Mouse (Mus musculus) kidney, adult 9 months (tissue): ENCODE measurements around the gene B3galt4.
"Not testable (repeated sequence)": the region's sequence is repeated elsewhere in the genome, so short reads cannot be mapped to it uniquely, and the experiment has no call there.

Experiments
- DNase-seq: peaks from one replicate; pipeline ENCODE4 v3.0.0; 2022

The B3galt4 gene

DNA sequence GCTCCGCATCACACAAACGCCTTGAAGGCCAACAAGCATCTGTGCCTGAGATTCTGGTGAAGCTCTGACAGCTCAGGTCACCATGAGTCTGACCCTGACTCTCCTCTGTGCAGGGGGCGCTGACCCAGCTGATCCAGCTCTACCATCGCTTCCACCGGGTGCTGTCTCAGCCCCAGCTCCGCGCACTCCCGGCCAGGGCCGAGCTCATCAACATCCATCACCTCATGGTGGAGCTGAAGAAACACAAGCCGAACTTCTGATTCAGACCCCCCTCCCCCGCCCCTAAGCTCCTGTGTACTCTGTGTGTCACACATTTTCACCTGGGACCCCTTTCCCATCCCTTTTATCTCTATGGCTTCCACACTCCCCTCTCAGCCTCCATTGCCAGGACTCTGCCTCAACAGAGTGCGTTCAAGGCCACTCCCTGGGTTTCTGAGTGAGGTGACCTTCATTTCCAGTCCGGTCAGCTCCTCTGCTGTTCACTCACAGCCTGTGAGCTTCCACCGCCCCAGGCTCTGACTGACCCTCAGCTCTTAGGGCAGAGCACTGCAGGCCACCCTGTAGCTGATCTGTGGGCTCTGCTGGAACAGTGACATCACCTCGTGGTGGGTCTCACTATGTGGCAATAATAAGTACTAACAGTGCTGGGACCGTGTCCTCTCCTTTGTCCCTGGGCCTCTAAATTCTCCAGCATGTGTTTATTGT lies 14.7 kb upstream of the B3galt4 start:
- no peak for DNase-seq

DNA sequence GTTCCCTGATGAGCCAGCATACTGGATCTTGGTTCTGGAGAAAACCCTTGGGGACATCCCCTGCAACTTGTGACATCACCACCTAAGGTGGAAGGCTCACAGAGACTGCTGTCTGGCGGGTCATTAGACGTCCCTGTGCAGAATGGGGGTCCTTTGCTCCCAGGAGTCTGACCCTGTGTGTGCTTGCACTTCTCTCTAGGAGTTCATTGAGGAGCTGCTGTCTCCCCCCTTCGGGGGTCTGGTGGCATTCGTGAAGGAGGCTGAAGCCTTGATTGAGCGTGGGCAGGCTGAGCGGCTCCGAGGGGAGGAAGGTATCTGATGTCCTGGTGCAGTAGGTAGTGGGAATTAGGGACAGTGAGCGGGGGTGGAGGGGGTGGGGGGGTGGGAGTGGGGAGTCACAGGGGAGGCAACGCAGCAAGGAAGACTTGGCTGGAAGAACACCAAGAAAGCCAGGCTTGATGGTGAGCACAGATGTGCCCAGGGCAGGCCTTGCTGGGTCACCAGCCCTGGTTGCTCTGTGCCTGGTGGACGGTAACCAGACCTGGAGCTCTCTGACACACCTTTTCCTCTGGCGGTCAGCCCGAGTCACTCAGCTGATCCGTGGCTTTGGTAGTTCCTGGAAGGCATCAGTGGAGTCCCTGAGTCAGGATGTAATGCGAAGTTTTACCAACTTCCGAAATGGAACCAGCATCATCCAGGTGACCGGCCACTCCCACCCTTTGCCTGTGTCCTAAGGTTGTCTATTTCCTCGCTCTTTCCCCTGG lies 14.0 kb upstream of the B3galt4 start:
- no peak for DNase-seq

DNA sequence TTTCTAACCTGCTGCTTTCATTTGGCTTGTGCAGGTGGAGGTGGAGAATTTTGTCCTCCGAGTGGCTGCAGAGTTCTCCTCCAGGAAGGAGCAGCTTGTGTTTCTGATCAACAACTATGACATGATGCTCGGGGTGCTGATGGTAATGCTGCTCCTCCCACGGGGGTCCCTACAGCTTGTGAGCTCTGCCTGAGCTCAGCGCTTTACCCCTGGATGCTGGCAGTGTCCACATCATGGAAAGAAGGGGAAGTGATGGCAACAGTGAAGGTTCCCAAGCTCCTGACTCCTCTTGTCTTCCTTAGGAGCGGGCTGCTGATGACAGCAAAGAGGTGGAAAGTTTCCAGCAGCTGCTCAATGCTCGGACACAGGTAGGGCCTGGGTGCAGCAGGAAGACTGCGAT lies 11.6 kb upstream of the B3galt4 start:
- DNase-seq = no peak

DNA sequence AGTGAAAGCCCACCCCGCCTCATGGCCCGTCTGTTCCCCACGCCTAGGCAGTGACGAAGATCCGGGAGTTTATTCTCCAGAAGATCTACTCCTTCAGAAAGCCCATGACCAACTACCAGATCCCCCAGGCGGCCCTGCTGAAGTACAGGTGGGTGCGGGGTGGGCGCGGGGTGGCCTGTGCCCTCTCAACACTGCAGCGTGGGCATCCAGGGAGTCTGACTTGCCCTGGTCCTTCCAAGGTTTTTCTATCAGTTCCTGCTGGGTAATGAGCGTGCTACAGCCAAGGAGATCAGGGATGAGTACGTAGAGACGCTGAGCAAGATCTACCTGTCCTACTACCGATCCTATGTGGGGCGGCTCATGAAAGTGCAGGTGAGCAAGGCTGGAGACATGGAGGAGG lies 8.7 kb upstream of the B3galt4 start:
- DNase-seq = no peak

DNA sequence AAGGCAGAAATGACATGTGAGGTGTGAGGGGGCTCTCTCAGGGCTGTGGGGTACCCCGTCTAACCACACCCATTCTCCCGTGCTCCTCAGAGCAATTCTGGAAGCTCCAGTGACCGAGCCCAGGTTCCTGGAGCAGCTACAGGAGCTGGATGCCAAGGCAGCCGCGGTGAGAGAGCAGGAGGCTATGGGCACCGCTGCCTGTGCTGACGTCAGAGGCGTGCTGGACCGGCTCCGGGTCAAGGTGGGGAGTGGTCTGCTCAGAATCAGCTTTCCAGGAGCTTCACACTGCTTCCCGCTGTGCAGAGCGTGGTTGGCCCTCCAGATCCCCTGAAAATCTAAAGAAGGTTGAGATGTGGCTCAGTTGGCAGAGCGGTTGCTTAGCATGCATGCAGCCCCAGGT lies 7.8 kb upstream of the B3galt4 start:
- DNase-seq = no peak

DNA sequence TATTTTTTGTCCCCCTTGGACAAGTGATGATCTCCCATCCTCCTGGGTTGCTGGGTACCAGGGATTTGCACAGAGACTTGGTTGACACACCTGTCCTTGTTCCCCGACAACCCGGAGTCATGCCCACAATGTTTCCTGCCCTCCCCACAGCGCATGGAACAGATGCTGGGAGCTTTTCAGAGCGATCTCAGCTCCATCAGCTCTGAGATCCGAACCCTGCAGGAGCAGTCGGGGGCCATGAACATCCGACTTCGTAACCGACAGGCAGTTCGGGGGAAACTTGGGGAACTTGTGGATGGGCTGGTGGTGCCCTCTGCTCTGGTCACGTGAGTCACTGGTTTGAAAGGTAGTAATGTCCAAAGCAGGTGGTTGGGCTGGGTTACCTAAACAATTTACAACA lies 7.2 kb upstream of the B3galt4 start:
- DNase-seq = no peak

DNA sequence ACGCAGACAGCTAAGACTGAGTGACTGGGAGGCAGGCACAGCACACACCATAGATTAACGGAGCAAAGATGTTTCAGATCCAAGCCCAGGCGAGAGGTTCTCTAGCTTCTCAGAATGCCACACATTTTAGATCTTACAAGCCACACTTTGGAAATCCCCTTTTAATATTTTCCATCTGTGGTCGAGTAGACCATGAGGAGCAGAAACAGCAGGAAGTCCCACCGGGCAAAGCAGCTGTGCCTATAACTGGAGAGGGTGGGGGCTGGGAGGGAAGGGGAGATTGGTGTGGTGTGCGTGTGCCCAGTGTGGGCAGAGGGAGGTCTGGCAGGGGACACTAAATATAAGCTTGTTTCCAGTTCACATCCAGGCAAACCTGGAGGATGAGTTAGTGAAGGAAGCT lies 6.2 kb upstream of the B3galt4 start:
- DNase-seq = no peak

DNA sequence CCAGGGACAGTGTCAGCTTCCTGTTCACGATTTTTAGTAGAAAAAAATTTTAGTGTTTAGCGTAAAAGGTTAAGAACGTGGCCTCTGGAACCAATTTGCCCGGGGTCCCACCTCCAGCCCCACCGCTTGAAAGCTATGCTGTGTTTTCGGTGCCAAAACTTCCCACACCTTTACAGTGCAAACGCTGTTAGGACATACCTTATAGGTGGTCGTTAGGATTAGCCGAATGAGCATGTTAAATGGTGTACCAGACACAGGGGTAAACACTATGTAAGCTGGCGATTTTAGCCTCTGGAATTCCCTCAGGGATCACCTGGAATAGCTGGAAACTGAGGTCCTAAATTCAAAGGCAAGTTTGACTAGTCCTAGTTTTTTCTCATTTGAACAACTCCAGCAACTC lies 5.0 kb upstream of the B3galt4 start:
- no peak for DNase-seq

DNA sequence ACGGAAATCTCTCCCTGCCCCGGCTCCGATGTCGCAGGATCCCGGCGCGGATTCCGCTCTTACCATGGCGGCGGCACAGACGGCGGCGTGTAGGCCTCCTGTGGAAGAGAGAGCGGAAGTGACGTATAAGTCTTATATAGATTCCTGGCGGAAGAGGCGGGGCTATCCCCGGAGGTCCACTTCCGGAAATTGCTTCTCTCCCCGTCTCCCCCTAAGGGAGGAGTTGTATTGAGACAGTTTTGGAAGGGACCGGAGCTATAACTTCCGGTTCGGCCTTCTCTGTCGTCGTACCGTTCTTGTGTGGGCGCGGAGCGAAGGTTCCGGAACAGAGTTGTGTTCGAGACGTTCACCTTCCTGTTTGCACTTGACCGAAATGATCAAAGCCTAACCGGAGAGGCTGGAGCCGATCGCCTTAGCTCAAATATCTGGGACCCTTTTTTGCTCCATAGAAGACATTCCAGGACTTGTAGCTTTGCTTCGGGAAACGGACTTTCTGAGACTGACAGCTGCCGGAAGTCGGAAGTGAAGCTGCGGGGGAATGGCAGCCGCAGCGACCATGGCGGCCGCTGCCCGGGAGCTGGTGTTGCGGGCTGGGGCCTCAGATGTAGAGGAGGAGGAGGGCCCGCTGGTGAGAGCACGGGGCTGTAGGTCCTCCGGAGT lies 4.4 kb upstream of the B3galt4 start, which contains the start of the genes Vps52 and Rps18:
Gene Vps52 (plus strand): TSS at position 258 of the 660 bp plus-strand sequence.
Gene Rps18 (minus strand): TSS at position 447 of the 660 bp plus-strand sequence.
- peak; percentile 99 for DNase-seq

DNA sequence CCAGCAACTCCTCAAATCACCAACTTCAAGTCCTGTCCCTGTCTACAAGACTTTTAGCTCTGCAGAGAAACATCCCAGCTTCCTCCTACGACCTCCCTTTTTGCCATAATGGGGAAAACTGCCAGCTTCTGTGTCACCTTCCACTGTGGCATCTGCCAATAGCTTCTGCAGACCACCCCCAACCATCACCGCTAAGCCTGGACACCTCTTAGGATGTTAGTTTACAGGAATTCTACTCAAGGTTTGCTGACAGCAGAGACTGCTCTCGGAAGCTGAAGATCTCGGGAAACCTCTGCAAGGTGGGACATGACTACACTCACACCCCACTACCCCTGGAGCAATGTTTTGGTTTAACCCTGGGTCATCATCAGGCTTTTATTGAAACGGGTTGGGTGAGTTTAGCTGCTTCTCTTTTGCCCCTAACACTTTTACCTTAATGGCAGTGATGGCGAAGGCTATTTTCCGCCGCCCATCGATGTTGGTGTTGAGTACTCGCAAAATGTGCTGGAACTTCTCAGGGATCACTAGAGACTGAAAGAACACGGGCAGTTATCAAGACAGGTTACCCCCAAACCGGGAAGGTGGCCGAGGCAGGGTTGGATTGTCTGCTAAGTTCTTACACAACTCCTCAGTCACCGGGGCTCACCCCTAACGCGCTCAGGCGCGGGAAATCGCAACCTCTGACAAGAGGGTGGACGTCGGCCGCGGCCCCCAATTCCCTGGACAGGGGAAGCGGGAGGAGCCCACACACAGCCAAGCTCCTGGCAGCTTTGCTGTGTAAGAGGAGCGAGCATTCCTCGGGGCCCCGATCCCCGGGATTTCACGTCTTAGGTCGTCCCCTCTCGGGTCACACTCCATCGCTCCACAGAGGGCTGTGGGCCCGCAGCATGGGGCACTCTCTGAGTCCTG lies 3.6 kb upstream of the B3galt4 start:
- DNase-seq = peak; percentile 47

DNA sequence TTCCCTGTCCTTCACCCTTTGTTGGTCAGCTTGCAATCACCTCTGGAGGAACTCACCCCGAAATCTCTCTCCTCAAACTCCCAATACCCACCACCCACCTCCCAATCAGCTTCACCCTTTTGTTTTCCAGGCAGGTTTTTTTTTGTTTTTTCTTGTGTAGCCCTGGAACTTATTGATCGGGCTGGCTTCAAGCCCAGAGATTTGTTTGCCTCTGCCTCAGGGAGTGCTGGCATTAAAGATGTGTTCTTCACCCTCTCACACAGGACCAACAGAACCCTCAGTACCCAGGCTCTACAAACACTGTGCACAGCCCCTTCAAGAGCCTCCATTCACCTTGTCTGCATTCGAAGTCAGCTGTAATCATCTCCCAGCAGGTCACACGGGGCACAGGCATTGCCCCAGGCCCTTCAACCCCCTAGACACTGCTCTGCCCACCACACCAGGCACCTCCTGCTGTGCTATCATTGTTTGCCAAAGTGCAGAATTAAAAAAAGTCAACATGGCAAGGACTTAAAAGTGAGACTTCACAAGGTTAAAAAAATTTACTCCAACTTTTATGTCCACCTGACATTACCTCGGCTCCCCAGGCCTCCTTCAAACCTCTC lies 2.8 kb upstream of the B3galt4 start:
- DNase-seq = no peak

DNA sequence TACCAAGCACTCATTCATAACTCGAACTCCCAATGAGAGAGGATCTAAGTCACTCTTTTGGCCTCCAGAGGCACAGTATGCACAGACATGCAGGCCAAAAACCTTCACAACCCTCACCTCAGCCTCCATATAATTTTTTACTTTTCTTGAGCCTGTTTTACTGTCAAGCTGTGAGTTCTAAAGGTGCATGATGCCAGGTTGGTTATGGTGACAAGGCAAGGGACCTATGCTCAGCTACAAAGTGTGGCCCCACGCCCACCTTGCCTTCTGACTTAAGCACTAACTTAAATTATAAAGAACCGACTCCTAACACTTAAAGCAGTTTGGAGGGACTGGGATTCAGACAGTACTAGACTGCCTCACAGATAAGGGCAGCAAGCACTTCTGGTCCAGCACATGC lies 2.0 kb upstream of the B3galt4 start:
- DNase-seq = no peak

DNA sequence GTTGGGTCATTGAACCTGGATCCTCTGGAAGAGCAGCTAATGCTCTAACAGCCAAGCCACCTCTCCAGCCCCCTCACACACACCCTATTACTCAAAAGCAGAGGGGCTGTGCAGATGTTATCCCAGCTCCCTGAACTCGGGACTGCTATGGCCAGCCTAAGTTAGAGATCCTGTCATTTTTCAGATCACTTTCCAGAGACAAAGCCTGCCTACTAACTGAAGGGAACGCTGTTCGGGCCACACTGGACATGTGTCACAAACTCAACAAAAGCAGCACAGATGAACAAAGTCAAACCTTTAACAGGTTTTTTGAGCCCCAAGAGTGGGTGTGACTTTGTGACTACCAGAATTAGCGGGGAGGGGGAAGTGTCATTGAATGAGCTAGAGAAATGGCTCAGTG lies 1.6 kb upstream of the B3galt4 start:
- no peak for DNase-seq

DNA sequence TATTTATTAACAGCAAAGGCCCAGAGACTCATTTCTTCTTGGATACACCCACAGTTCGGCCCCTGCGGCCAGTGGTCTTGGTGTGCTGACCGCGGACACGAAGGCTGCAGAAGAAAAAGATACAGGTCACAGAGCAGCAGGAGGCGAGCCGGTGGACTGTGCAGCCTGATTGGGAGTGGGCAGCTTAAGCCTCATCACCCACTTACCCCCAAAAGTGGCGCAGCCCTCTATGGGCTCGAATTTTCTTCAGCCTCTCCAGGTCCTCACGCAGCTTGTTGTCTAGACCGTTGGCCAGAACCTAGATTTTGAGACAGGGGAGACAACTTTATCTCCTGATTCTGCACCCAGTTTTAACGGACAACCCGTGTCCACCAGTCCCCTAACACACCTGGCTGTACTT lies 727 bp upstream of the B3galt4 start:
- not testable (repeated sequence) for DNase-seq

DNA sequence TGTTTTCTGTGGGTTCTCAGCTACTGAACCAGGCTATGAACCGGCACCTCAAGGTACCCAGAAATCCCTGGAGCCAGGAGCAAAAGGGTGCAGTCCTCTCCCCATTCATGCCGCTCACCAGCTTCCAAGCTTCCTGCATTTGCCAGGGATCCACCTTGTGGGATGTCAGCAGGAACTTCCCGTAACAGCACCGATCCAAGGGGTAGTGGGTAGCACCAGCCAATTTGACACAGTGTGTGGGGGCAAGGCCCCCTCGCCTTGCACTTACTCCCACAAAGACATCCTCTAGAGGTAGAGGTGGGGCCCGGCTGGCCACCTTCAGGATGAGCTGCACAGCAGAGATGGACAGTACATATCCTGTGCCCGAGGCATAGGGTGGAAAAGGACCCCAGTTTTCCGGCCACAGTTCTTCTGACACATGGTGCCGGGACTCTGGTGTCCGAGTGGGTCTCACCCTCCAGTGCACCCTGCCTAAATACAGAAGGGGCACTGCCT lies 1.1 kb downstream of the B3galt4 start:
- no peak for DNase-seq

DNA sequence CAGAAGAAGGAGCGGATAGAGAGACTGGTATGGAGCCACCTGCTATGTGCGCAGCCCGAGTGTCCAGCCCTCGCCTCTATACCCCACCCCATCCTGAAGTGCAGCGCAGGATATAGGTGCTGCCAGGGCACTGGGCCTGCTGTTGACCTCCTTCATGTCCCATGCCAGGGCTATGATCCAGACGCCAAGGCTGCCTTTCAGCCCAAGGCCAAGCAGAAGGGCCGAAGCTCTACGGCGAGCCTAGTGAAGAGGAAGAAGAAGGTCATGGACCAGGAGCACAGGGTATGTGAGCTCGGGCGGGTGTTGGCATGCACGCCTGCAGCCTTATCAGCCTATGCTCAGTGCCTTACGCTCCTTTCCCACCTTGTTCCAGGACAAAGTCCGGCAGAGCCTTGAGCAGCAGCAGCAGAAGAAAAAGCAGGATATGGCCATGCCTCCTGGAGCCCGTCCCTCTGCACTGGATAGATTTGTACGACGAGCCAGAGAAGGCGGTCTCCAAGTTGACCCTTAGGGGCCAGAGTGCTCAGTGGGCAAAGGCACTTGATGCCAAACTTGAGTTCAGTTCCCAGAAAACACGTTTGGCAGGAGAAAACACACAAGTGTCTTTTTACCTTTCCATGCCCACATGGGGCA lies 2.3 kb downstream of the B3galt4 start:
- no peak for DNase-seq

DNA sequence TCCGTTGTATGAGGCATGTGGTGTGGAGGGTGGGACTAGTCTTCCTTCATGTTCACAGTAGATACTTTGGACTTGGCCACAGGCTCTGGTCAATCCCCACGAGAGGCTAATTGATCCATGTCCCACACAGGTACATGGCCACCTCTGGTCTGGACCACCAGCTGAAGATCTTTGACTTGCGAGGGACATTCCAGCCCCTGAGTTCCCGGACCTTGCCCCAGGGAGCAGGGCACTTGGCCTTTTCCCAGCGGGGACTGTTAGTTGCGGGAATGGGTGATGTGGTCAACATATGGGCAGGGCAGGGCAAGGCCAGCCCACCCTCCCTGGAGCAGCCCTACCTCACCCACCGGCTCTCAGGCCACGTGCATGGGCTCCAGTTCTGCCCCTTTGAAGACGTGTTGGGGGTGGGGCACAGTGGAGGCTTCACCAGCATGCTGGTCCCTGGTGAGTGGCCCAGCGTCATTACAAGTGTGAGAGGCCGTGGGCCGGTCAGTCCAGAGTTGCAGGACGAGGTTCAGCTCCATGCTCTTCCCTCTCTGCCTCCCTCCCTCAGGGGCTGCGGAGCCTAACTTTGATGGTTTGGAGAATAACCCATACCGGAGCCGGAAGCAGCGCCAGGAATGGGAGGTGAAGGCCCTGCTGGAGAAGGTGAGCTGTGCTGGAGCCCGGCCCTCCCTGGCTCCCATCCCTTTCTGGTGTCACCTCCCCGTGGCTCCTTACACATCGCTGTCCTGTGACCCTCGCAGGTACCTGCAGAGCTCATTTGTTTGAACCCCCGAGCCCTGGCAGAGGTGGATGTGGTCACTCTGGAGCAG lies 3.0 kb downstream of the B3galt4 start:
- no peak for DNase-seq

DNA sequence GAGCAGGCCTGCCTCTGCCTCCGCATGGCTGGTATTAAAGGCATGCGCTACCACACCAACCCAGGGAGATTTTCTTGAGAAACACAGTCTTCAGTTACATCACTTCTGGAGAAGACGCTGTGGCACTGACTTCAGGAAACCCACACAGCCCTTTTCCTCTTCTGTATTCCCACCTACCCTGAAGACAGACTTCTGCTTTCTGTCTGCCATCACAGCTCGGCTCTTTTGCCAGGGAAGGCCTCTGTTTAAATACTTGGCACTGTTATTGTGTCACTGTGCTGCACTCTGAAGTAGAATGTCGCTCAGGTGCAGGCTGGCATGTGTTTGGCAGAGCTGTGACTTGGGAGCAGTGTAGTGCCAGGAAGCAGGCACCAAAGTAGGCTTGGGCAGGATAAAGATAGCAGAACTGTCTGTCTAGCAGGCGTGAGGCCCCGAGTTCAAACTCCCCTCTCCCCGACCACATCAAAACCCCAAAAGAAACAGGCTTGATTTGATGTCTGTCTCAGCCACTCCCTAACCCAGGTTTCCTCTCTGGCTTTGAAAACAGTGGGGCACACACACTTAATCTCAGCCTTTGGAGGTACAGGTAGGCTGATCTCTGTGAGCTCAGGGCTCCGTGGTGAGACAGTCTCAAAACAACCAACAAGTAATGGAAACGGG lies 3.7 kb downstream of the B3galt4 start:
- no peak for DNase-seq

DNA sequence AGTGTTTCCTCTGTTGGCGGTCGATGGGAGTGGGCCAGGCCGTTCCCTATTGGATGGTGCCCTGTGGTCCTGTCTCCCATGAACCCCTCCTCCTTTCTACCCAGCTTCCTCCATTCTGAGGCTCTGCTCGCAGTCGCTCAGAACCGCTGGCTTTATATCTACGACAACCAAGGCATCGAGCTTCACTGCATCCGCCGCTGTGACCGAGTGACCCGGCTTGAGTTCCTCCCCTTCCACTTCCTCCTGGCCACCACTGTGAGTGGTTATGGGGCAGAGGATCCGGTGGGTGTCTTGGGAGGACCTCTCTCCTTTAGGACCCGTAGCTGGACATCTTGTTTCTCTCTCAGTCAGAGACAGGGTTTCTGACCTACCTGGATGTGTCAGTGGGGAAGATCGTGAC lies 7.8 kb downstream of the B3galt4 start:
- DNase-seq = no peak

DNA sequence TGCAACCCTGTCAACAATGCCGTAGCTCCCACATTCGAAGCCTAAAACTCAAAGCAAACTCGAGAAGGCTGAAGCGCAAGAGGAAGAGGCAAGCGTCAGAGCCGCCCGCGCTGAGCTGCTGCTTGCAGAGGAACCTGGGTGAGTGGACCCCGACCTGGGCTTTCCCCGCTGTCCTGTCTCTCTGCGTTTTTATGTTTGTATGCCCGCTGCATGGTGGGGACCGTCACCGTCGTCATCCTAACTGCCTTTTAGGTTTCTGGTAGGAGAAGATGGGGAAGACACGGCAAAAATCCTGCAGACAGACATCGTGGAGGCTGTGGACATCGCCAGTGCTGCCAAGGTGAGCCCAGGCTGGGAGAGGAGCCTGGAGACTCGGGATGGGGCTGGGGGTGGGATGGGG lies 9.9 kb downstream of the B3galt4 start:
- no peak for DNase-seq
